Mouse (Mus musculus) intestine, postnatal 0 days (tissue): ENCODE data around the gene 6430531B16Rik. TPM values are rescaled to one million over a fixed set of nuclear protein-coding genes. Genes with fewer than 3 reads are reported as not detected.

Experiments
- ATAC-seq: fragments of 200-750 bp; cut with Nextera tagmentation; 2 replicates; pipeline ENCODE4 v1.8.0; 2017; ENCODE audit warnings: mild to moderate bottlenecking, moderate TSS enrichment, moderate library complexity
- H3K27ac ChIP-seq: fragments of 300-500 bp; sonication (generic); 2 replicates; pipeline ENCODE4 v1.5.1; 2014; ENCODE audit warnings: mild to moderate bottlenecking, low read depth, low read length, moderate library complexity
- H3K27me3 ChIP-seq: fragments of 300-500 bp; sonication (generic); replicated peaks from 2 replicates; pipeline ENCODE4 v1.6.1; 2014; ENCODE audit warnings: low read length, mixed read lengths; ENCODE audit not compliant: control insufficient read depth, insufficient read depth
- H3K36me3 ChIP-seq: fragments of 300-500 bp; sonication (generic); 2 replicates; pipeline ENCODE4 v1.6.1; 2014; ENCODE audit warnings: mild to moderate bottlenecking, moderate library complexity; ENCODE audit not compliant: control insufficient read depth, insufficient read depth
- H3K4me1 ChIP-seq: fragments of 300-500 bp; sonication (generic); replicated peaks from 2 replicates; pipeline ENCODE4 v1.6.1; 2014; ENCODE audit warnings: antibody characterized with exemption, low read length, mixed read lengths; ENCODE audit not compliant: control insufficient read depth, insufficient read depth
- H3K4me2 ChIP-seq: fragments of 300-500 bp; sonication (generic); replicated peaks from 2 replicates; pipeline ENCODE4 v1.6.1; 2014; ENCODE audit warnings: low read depth, mild to moderate bottlenecking, moderate library complexity
- H3K4me3 ChIP-seq: fragments of 300-500 bp; sonication (generic); 2 replicates; pipeline ENCODE4 v1.5.1; 2014; ENCODE audit warnings: low read depth, low read length
- H3K9ac ChIP-seq: fragments of 300-500 bp; sonication (generic); 2 replicates; pipeline ENCODE4 v1.6.1; 2014; ENCODE audit warnings: mild to moderate bottlenecking, low read depth, low read length
- H3K9me3 ChIP-seq: fragments of 300-500 bp; sonication (generic); 2 replicates; pipeline ENCODE4 v1.6.1; 2016; ENCODE audit warnings: mixed run types; ENCODE audit not compliant: control insufficient read depth
- CTCF ChIP-seq: sonication (generic); IDR thresholded peaks from 2 replicates; pipeline ENCODE4 v1.5.1; 2016; ENCODE audit warnings: low read depth, mild to moderate bottlenecking, control low read depth, antibody characterized with exemption, moderate library complexity
- WGBS: fragments of 180-500 bp; shearing (Covaris S2); extraction: QIAGEN DNeasy Blood & Tissue Kit; methylation state at CpG from one replicate; pipeline ENCODE4 v1.1.7; 2014; 5-methylcytosine and 5-hydroxymethylcytosine counted together
- polyA plus RNA-seq: library from polyadenylated mRNA; unstranded; fragments of >200 nt; fragmentation: Nextera tagmentation; extraction: Ambion mirVana; gene quantifications from 2 replicates; pipeline ENCODE4 v1.2.1, GENCODE M21; 2015

6430531B16Rik gene
- polyA plus RNA-seq, 1 experiment from 2014 or later, result 0.16 TPM

GRCm38 (mm10) chr7:139974307-139974706 is 4.2 kb downstream of the 6430531B16Rik start:
- Histone ChIP-seq H3K27me3 (no peaks in the 10 kb centered on the region), H3K4me3 (no peak overlapping the region), H3K27ac (no peak overlapping the region), H3K9ac (no peak overlapping the region), H3K9me3 (no peaks in the 10 kb centered on the region), H3K4me1 (peaks cover 6% of the 10 kb centered on the region; the same call in 1 of the 2 replicates), H3K4me2 (no peak overlapping the region), H3K36me3 (no peaks in the 10 kb centered on the region)
- 85% methylated on average over 10 of the region's 10 CpGs for WGBS
- ATAC-seq, result no peak
- TF ChIP-seq CTCF, result no peak

- no peaks in the 10 kb centered on the region for H3K9me3 ChIP-seq
- H3K36me3 ChIP-seq, result no peaks in the 10 kb centered on the region
- no peak overlapping the region for H3K9ac ChIP-seq
- H3K4me3 ChIP-seq, result no peak overlapping the region
- no peak for TF ChIP-seq CTCF
- no peaks in the 10 kb centered on the region for H3K27me3 ChIP-seq
- ATAC-seq, result no peak
- no peak overlapping the region for H3K27ac ChIP-seq
- H3K4me1 ChIP-seq, result no peaks in the 10 kb centered on the region
- H3K4me2 ChIP-seq, result no peak overlapping the region
These were observed 5.6 kb downstream of the 6430531B16Rik start for GRCm38 (mm10) chr7:139972923-139973331.

GRCm38 (mm10) chr7:139971436-139971835 is 7.1 kb downstream of the 6430531B16Rik start:
- no peak overlapping the region for H3K4me3 ChIP-seq
- H3K27ac ChIP-seq, result no peak overlapping the region

GRCm38 (mm10) chr7:139970979-139971378 is 7.6 kb downstream of the 6430531B16Rik start:
- Histone ChIP-seq H3K4me2 (no peak overlapping the region), H3K4me1 (no peaks in the 10 kb centered on the region), H3K9me3 (no peaks in the 10 kb centered on the region), H3K4me3 (no peak overlapping the region), H3K9ac (no peak overlapping the region), H3K36me3 (no peaks in the 10 kb centered on the region), H3K27ac (no peak overlapping the region), H3K27me3 (no peaks in the 10 kb centered on the region)
- TF ChIP-seq CTCF, result no peak
- WGBS, result 82% methylated on average over 5 of the region's 5 CpGs
- ATAC-seq, result no peak

More at GRCm38 (mm10) chr7:139971436-139971835, 7.1 kb downstream of the 6430531B16Rik start:
- H3K4me2 ChIP-seq, result no peak overlapping the region
- no peak overlapping the region for H3K9ac ChIP-seq
- no peak for TF ChIP-seq CTCF
- no peaks in the 10 kb centered on the region for H3K27me3 ChIP-seq
- H3K4me1 ChIP-seq, result no peaks in the 10 kb centered on the region
- H3K9me3 ChIP-seq, result no peaks in the 10 kb centered on the region
- ATAC-seq, result no peak
- WGBS, result 60% methylated on average over 6 of the region's 6 CpGs
- H3K36me3 ChIP-seq, result no peaks in the 10 kb centered on the region

GRCm38 (mm10) chr7:139970216-139970919 is 8.2 kb downstream of the 6430531B16Rik start:
- TF ChIP-seq CTCF, result no peak
- ATAC-seq, result no peak
- Histone ChIP-seq H3K27ac (no peak overlapping the region), H3K9me3 (no peaks in the 10 kb centered on the region), H3K36me3 (no peaks in the 10 kb centered on the region), H3K4me1 (no peaks in the 10 kb centered on the region), H3K9ac (no peak overlapping the region), H3K4me3 (no peak overlapping the region), H3K4me2 (no peak overlapping the region), H3K27me3 (no peaks in the 10 kb centered on the region)
- 83% methylated on average over 10 of the region's 10 CpGs for WGBS

GRCm38 (mm10) chr7:139969348-139970130 is 9.0 kb downstream of the 6430531B16Rik start:
- Histone ChIP-seq H3K4me3 (no peak overlapping the region), H3K4me2 (no peak overlapping the region), H3K9me3 (no peaks in the 10 kb centered on the region), H3K27ac (no peak overlapping the region), H3K27me3 (no peaks in the 10 kb centered on the region), H3K36me3 (no peaks in the 10 kb centered on the region), H3K4me1 (no peaks in the 10 kb centered on the region), H3K9ac (no peak overlapping the region)
- 43% methylated on average over 10 of the region's 10 CpGs for WGBS
- peak; percentile 86 for TF ChIP-seq CTCF
- ATAC-seq, result no peak
